Mouse (Mus musculus): ENCODE results near the gene Pak7. TPM values are rescaled to one million over a fixed set of nuclear protein-coding genes. Genes with fewer than 3 reads are reported as not detected.
"Not testable (repeated sequence)": the region's sequence is repeated elsewhere in the genome, so short reads cannot be mapped to it uniquely, and the experiment has no call there.

Pak7 gene
- total RNA-seq (2021) = under 1 TPM; 0.09 to 0.27 TPM
- long read RNA-seq, experiment 1 = 0 reads
- long read RNA-seq, experiment 2 = 0 reads

GRCm38 (mm10) chr2:136387181-136388131, at the start of gene Pak7:
Gene Pak7, minus strand, starts transcription at chr2:136387967.
- peak; percentile 18 for DNase-seq

- DNase-seq = no peak
Measured at GRCm38 (mm10) chr2:136425561-136425960, 37.8 kb upstream of the Pak7 start.

GRCm38 (mm10) chr2:136419543-136419942, 31.8 kb upstream of the Pak7 start:
- no peak for DNase-seq

- no peak for DNase-seq
Measured at GRCm38 (mm10) chr2:136416381-136416780, 28.6 kb upstream of the Pak7 start.

GRCm38 (mm10) chr2:136402587-136402986, 14.8 kb upstream of the Pak7 start:
- no peak for DNase-seq

GRCm38 (mm10) chr2:136375318-136375717, 12.4 kb downstream of the Pak7 start:
- no peak for DNase-seq

GRCm38 (mm10) chr2:136372361-136372760, 15.4 kb downstream of the Pak7 start:
- no peak for DNase-seq

- DNase-seq = no peak
Measured at GRCm38 (mm10) chr2:136351393-136352096, 36.2 kb downstream of the Pak7 start.

- DNase-seq = no peak
Measured at GRCm38 (mm10) chr2:136350459-136350858, 37.3 kb downstream of the Pak7 start.

GRCm38 (mm10) chr2:136349671-136350275, 38.0 kb downstream of the Pak7 start:
- DNase-seq = no peak

GRCm38 (mm10) chr2:136344240-136344780, 43.5 kb downstream of the Pak7 start:
- not testable (repeated sequence) for DNase-seq

- DNase-seq = no peak
Measured at GRCm38 (mm10) chr2:136329974-136330373, 57.8 kb downstream of the Pak7 start.

- DNase-seq = no peak
Measured at GRCm38 (mm10) chr2:136325646-136326045, 62.1 kb downstream of the Pak7 start.

GRCm38 (mm10) chr2:136309313-136309712, 78.5 kb downstream of the Pak7 start:
- DNase-seq = no peak

- no peak for DNase-seq
Measured at GRCm38 (mm10) chr2:136308743-136309142, 79.0 kb downstream of the Pak7 start.

- DNase-seq = no peak
Measured at GRCm38 (mm10) chr2:136302201-136302600, 85.6 kb downstream of the Pak7 start.

GRCm38 (mm10) chr2:136301406-136301805, 86.4 kb downstream of the Pak7 start:
- no peak for DNase-seq

- no peak for DNase-seq
Measured at GRCm38 (mm10) chr2:136297371-136297770, 90.4 kb downstream of the Pak7 start.

GRCm38 (mm10) chr2:136282043-136282442, 105.7 kb downstream of the Pak7 start:
- DNase-seq = no peak

GRCm38 (mm10) chr2:136241960-136242359, 145.8 kb downstream of the Pak7 start:
- DNase-seq = not testable (repeated sequence)

- DNase-seq = no peak
Measured at GRCm38 (mm10) chr2:136231228-136231627, 156.5 kb downstream of the Pak7 start.

- DNase-seq = no peak
Measured at GRCm38 (mm10) chr2:136204034-136204433, 183.7 kb downstream of the Pak7 start.
